9 mouse cellular contexts compared by ENCODE assay signal in the genomic region with DNA sequence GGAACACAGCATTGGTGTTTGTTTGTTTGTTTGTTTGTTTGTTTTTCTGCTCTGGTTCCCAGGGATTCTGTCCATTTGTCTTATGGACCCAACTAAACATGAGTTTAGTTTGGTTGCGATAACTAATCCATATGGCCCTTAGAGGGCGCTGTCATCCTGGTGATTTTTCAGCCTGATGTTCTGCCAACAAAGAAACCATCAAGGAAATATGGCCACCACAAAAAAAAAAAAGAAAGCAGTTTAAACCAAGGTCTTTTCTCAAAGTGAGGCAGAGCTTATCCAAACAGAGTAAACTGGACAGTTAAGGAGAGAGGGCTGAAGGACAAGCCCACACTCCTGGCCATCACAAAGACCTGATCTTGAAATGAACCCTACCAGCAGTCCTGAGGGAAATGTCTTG.
A peak's percentile ranks its signal among the peaks of the same experiment; 100 is the strongest.
DNase-seq lines count a peak whose midpoint lies in the region; ATAC-seq and TF ChIP-seq lines count a peak whose summit lies in the region.
"Had no signal": no experiment of that assay in that cellular context is flagged by ENCODE, and none has a peak within 500 bp of the region (broad histone marks: within the 10 kb centered on the region; RNA-seq: fewer than 3 reads in every experiment).

No protein-coding gene starts in this region.

- ATAC-seq in intestine, postnatal 0 days, result no peak
- ATAC-seq in intestine, embryonic 16.5 days, result no peak
- ATAC-seq in G1E (ENCODE audit: extremely low read depth, insufficient number of reproducible peaks, low FRiP score, poor library complexity, severe bottlenecking), result no peak
- no peak for ATAC-seq in forebrain, postnatal 0 days
- no peak for ATAC-seq in stomach, postnatal 0 days (ENCODE audit: low FRiP score, low TSS enrichment)

- no peaks in the 10 kb centered on the region for H3K9me3 ChIP-seq in intestine, postnatal 0 days (ENCODE audit: control insufficient read depth)
- H3K9me3 ChIP-seq in intestine, embryonic 16.5 days (ENCODE audit: control insufficient read depth, low read length), result no peaks in the 10 kb centered on the region
- H3K9me3 ChIP-seq in G1E (replicated peaks), result no peaks in the 10 kb centered on the region
- H3K9me3 ChIP-seq in forebrain, postnatal 0 days (ENCODE audit: low read length), result no peaks in the 10 kb centered on the region
- H3K9me3 ChIP-seq in limb, embryonic 10.5 days (replicated peaks), result no peaks in the 10 kb centered on the region
- no peaks in the 10 kb centered on the region for H3K9me3 ChIP-seq in stomach, postnatal 0 days (ENCODE audit: control insufficient read depth, low read length)
- H3K9me3 ChIP-seq: embryonic facial prominence, embryonic 15.5 days had no signal

- H3K27me3 ChIP-seq in intestine, postnatal 0 days (replicated peaks; ENCODE audit: control insufficient read depth, insufficient read depth, low read length), result no peaks in the 10 kb centered on the region
- H3K27me3 ChIP-seq in intestine, embryonic 16.5 days (replicated peaks; ENCODE audit: control insufficient read depth, insufficient read depth, low read length), result no peaks in the 10 kb centered on the region
- H3K27me3 ChIP-seq in G1E (ENCODE audit: insufficient read depth, low read length), result no peaks in the 10 kb centered on the region
- H3K27me3 ChIP-seq in forebrain, postnatal 0 days (ENCODE audit: insufficient read depth, low read length), result no peaks in the 10 kb centered on the region
- H3K27me3 ChIP-seq in limb, embryonic 10.5 days (ENCODE audit: low read depth, poor library complexity, severe bottlenecking), result no peaks in the 10 kb centered on the region
- no peaks in the 10 kb centered on the region for H3K27me3 ChIP-seq in stomach, postnatal 0 days (ENCODE audit: control insufficient read depth, insufficient read depth, low read length)
- H3K27me3 ChIP-seq: embryonic facial prominence, embryonic 15.5 days had no signal

- no peak overlapping the region for H3K27ac ChIP-seq in intestine, postnatal 0 days (ENCODE audit: low read depth, low read length)
- H3K27ac ChIP-seq in intestine, embryonic 16.5 days (ENCODE audit: low read length), result no peak overlapping the region
- H3K27ac ChIP-seq in forebrain, postnatal 0 days (ENCODE audit: low read depth, low read length), result no peak overlapping the region
- peak overlapping the region; percentile 75 for H3K27ac ChIP-seq in limb, embryonic 10.5 days
- no peak overlapping the region for H3K27ac ChIP-seq in stomach, postnatal 0 days (replicated peaks)
- H3K27ac ChIP-seq: embryonic facial prominence, embryonic 15.5 days had no signal

- peak; percentile 72 for TF ChIP-seq CTCF in intestine, postnatal 0 days (IDR thresholded peaks at IDR 0.05; ENCODE audit: low read depth)
- 0 out of 2 replicates have a peak, but pooled peaks have one; percentile 15 for TF ChIP-seq CTCF in G1E (IDR thresholded peaks at IDR 0.05; ENCODE audit: low read depth, low read length)
- peak; percentile 82 for TF ChIP-seq CTCF in forebrain, postnatal 0 days (IDR thresholded peaks at IDR 0.05; ENCODE audit: low read depth)
- TF ChIP-seq CTCF in stomach, postnatal 0 days (IDR thresholded peaks at IDR 0.05; ENCODE audit: low read depth), result peak; percentile 78

- no peak for TF ChIP-seq EP300 in stomach, postnatal 0 days (optimal IDR thresholded peaks at IDR 0.05)

- H3K4me2 ChIP-seq in intestine, postnatal 0 days (replicated peaks; ENCODE audit: low read depth), result no peak overlapping the region
- no peak overlapping the region for H3K4me2 ChIP-seq in intestine, embryonic 16.5 days (ENCODE audit: low read depth, low read length)
- no peak overlapping the region for H3K4me2 ChIP-seq in forebrain, postnatal 0 days (ENCODE audit: low read depth)
- no peak overlapping the region for H3K4me2 ChIP-seq in stomach, postnatal 0 days (replicated peaks; ENCODE audit: low read depth)
- H3K4me2 ChIP-seq: embryonic facial prominence, embryonic 15.5 days had no signal

- WGBS in intestine, postnatal 0 days, result 15% methylated on average over 2 of the region's 2 CpGs
- 15% methylated on average over 2 of the region's 2 CpGs for WGBS in intestine, embryonic 16.5 days
- WGBS in forebrain, postnatal 0 days, result 16% methylated on average over 2 of the region's 2 CpGs
- WGBS in limb, embryonic 10.5 days, result 12% methylated on average over 2 of the region's 2 CpGs
- 21% methylated on average over 2 of the region's 2 CpGs for WGBS in stomach, postnatal 0 days

- no peaks in the 10 kb centered on the region for H3K36me3 ChIP-seq in intestine, postnatal 0 days (ENCODE audit: control insufficient read depth, insufficient read depth)
- H3K36me3 ChIP-seq in intestine, embryonic 16.5 days (ENCODE audit: control insufficient read depth, insufficient read depth, low read length), result no peaks in the 10 kb centered on the region
- no peaks in the 10 kb centered on the region for H3K36me3 ChIP-seq in G1E (replicated peaks)
- H3K36me3 ChIP-seq in forebrain, postnatal 0 days (ENCODE audit: insufficient read depth), result no peaks in the 10 kb centered on the region
- no peaks in the 10 kb centered on the region for H3K36me3 ChIP-seq in limb, embryonic 10.5 days
- no peaks in the 10 kb centered on the region for H3K36me3 ChIP-seq in stomach, postnatal 0 days (ENCODE audit: control insufficient read depth, insufficient read depth, low read length)
- H3K36me3 ChIP-seq: embryonic facial prominence, embryonic 15.5 days had no signal

- H3K4me1 ChIP-seq in intestine, postnatal 0 days (replicated peaks; ENCODE audit: control insufficient read depth, insufficient read depth, low read length), result no peaks in the 10 kb centered on the region
- no peaks in the 10 kb centered on the region for H3K4me1 ChIP-seq in intestine, embryonic 16.5 days (ENCODE audit: control insufficient read depth, insufficient read depth, low read length)
- H3K4me1 ChIP-seq in G1E (ENCODE audit: insufficient read depth, low read depth, low read length), result no peaks in the 10 kb centered on the region
- no peaks in the 10 kb centered on the region for H3K4me1 ChIP-seq in forebrain, postnatal 0 days (ENCODE audit: insufficient read depth)
- no peaks in the 10 kb centered on the region for H3K4me1 ChIP-seq in limb, embryonic 10.5 days
- H3K4me1 ChIP-seq in stomach, postnatal 0 days (replicated peaks; ENCODE audit: control insufficient read depth, insufficient read depth), result no peaks in the 10 kb centered on the region
- H3K4me1 ChIP-seq: embryonic facial prominence, embryonic 15.5 days had no signal

- no peak for DNase-seq in G1E (ENCODE audit: low spot score)
- DNase-seq in adrenal gland, postnatal 36 days, result peak; percentile 53 to 62
- DNase-seq in forebrain, postnatal 0 days, result peak; percentile 86
- DNase-seq in limb, embryonic 10.5 days (ENCODE audit: low spot score), result peak; percentile 63
- peak; percentile 30 for DNase-seq in stomach, postnatal 0 days (ENCODE audit: low spot score)
- DNase-seq in thymus, postnatal 36 days, result no peak

- no peak overlapping the region for H3K4me3 ChIP-seq in intestine, postnatal 0 days (ENCODE audit: low read depth, low read length)
- H3K4me3 ChIP-seq in intestine, embryonic 16.5 days (ENCODE audit: low read length), result no peak overlapping the region
- H3K4me3 ChIP-seq in G1E (ENCODE audit: low read depth, low read length), result no peak overlapping the region
- H3K4me3 ChIP-seq in forebrain, postnatal 0 days (ENCODE audit: low read depth, low read length), result no peak overlapping the region
- H3K4me3 ChIP-seq in limb, embryonic 10.5 days, result no peak overlapping the region
- no peak overlapping the region for H3K4me3 ChIP-seq in stomach, postnatal 0 days (ENCODE audit: low read depth, low read length)
- H3K4me3 ChIP-seq: embryonic facial prominence, embryonic 15.5 days had no signal

- no peak overlapping the region for H3K9ac ChIP-seq in intestine, postnatal 0 days (ENCODE audit: low read depth, low read length)
- H3K9ac ChIP-seq in intestine, embryonic 16.5 days (ENCODE audit: low read depth, low read length), result no peak overlapping the region
- H3K9ac ChIP-seq in forebrain, postnatal 0 days, result no peak overlapping the region
- H3K9ac ChIP-seq in stomach, postnatal 0 days (ENCODE audit: low read length), result no peak overlapping the region
- H3K9ac ChIP-seq: embryonic facial prominence, embryonic 15.5 days had no signal

Comparison
In these comparisons a context has a peak if more than half of its experiments do, and no peak if none do; other contexts are left out.
1. CTCF ChIP-seq: peak in every context shown above with its lines; median percentile 82 in forebrain, postnatal 0 days; 78 in stomach, postnatal 0 days; 72 in intestine, postnatal 0 days; 15 in G1E.
2. DNase-seq: peak in adrenal gland, postnatal 36 days (2 of 2), forebrain, postnatal 0 days (single experiment), limb, embryonic 10.5 days (single experiment) and stomach, postnatal 0 days (single experiment); none in G1E (single experiment) and thymus, postnatal 36 days (0 of 2).